Mouse (Mus musculus) kidney, postnatal 4 days (tissue): ENCODE results near the gene Dpf1.

Experiments used
- DNase-seq, 2 experiments: peaks; one replicate each; pipeline ENCODE4 v3.0.0; 2021; ENCODE audit warnings: mixed read lengths in 2 of 2

The Dpf1 gene

GRCm38 (mm10) chr7:29288942-29289638, 14.7 kb upstream of the Dpf1 start, which contains the start of gene Ppp1r14a:
Gene Ppp1r14a, plus strand, starts transcription at chr7:29289308.
- DNase-seq: peak; percentile 93

GRCm38 (mm10) chr7:29289856-29290255, 13.9 kb upstream of the Dpf1 start:
- peak; percentile 60 to 69 for DNase-seq

GRCm38 (mm10) chr7:29290691-29291485, 12.9 kb upstream of the Dpf1 start:
- DNase-seq: peak in 1 of 2 experiments; percentile 48

- peak in 1 of 2 experiments; percentile 49 for DNase-seq
Measured at GRCm38 (mm10) chr7:29291616-29292457, 11.9 kb upstream of the Dpf1 start.

GRCm38 (mm10) chr7:29292458-29293098, 11.2 kb upstream of the Dpf1 start:
- no peak for DNase-seq

- DNase-seq: peak; percentile 72 to 82
Measured at GRCm38 (mm10) chr7:29293131-29294065, 10.4 kb upstream of the Dpf1 start.

- no peak for DNase-seq
Measured at GRCm38 (mm10) chr7:29294111-29294761, 9.5 kb upstream of the Dpf1 start.

GRCm38 (mm10) chr7:29295861-29296647, 7.7 kb upstream of the Dpf1 start:
- no peak for DNase-seq

GRCm38 (mm10) chr7:29296998-29297397, 6.8 kb upstream of the Dpf1 start:
- peak; percentile 70 to 80 for DNase-seq

- DNase-seq: peak; percentile 84 to 87
Measured at GRCm38 (mm10) chr7:29301127-29301566, 2.6 kb upstream of the Dpf1 start.

GRCm38 (mm10) chr7:29302641-29303040, 1.1 kb upstream of the Dpf1 start:
- DNase-seq: no peak

- DNase-seq: no peak
Measured at GRCm38 (mm10) chr7:29304463-29305262, 912 bp downstream of the Dpf1 start.

- no peak for DNase-seq
Measured at GRCm38 (mm10) chr7:29305263-29305988, 1.7 kb downstream of the Dpf1 start.

GRCm38 (mm10) chr7:29306108-29306507, 2.4 kb downstream of the Dpf1 start:
- DNase-seq: no peak

- DNase-seq: peak in 1 of 2 experiments; percentile 49
Measured at GRCm38 (mm10) chr7:29306619-29307018, 2.9 kb downstream of the Dpf1 start.

- DNase-seq: peak; percentile 94 to 95
Measured at GRCm38 (mm10) chr7:29307350-29308104, 3.8 kb downstream of the Dpf1 start.

- DNase-seq: peak; percentile 52 to 66
Measured at GRCm38 (mm10) chr7:29309221-29309721, 5.5 kb downstream of the Dpf1 start.
